Mouse (Mus musculus): ENCODE data around the gene Hspbap1.

- no peak for TF ChIP-seq MAX (IDR thresholded peaks at IDR 0.05; ENCODE audit: low read length)
- TF ChIP-seq ZKSCAN1 (IDR thresholded peaks at IDR 0.05; ENCODE audit: low read depth, low read length), result no peak
- no peak for TF ChIP-seq KAT2A (conservative IDR thresholded peaks at IDR 0.05; ENCODE audit: low read depth, low read length)
- no peak for TF ChIP-seq RCOR1 (IDR thresholded peaks at IDR 0.05; ENCODE audit: low read depth, low read length)
Observed at GRCm38 (mm10) chr16:35782451-35783206, 12.5 kb downstream of the Hspbap1 start.

All from MEL (cell line).